Mouse (Mus musculus): ENCODE data around the gene Sult1a1.
"Not testable (repeated sequence)": the region's sequence is repeated elsewhere in the genome, so short reads cannot be mapped to it uniquely, and the experiment has no call there.

GRCm38 (mm10) chr7:126688156-126688555 is 11.9 kb upstream of the Sult1a1 start:
- not testable (repeated sequence) for TF ChIP-seq CTCF (IDR thresholded peaks at IDR 0.05; ENCODE audit: low read depth, low read length); POLR2A (IDR thresholded peaks at IDR 0.05; ENCODE audit: extremely low read depth, insufficient read depth, low read length)

Measured in liver, adult 2 months (tissue).